Mouse (Mus musculus): ENCODE data around the gene Mettl23. TPM values are rescaled to one million over a fixed set of nuclear protein-coding genes. Genes with fewer than 3 reads are reported as not detected.

Mettl23 gene
- total RNA-seq (2014; rRNA removed) (28.9 and 32.2 TPM in 2 replicates), polyA plus RNA-seq (2015; fragmentation: Nextera tagmentation; extraction: Ambion mirVana) (47.4 and 48.4 TPM in 2 replicates)

DNA sequence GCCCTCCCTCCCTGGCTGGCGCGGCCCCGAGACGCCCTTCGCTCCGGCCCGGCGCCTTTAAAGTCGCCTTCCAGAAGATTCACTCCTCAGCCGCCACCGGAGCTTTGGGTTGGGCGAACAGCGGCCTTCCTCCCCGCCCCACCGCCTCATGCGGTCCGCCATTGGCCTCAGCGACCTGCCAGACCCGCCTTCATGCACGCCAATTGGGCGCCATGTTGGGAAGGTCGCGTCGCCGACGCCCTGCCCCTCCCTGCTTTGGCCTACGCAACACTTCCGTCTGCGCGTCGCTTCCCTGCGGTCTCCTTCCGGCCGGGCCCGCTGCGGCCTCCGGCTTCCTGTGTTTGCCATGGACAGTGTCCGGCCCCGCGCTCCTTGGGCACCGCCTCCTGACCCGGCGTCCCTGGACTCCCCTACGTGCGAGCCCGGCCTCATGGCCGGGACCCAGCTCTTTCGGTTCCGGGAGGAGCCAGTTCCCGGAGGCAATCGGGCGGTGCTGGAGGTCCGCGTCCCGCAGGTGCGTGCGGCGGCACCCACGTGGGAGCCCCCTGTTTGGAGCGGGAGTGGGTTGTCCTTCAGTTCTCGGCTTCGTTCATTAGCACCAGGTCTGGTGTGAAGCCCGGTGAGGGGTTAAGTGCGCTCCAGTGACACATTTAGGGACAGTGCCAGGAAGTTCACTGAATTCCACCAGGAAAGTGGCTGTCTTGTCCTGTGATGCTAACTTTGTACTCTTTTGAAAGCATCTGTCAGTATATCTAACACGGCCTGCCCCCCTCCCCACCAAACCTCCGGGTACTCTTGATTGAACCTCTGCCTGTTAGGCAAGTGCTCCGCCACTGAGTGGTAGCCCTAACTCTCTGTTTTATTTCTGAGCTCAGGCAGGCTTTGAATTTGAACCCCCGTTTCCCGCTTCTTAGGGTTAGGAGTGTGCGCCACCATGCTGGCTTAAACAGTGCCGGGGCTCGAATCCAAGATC is at the start of gene Mettl23, which contains the start of gene Jmjd6:
Mettl23 (plus strand) TSS at position 18 of the 973 bp plus-strand sequence.
Jmjd6 (minus strand) TSS at position 189 of the 973 bp plus-strand sequence.
- ATAC-seq (ENCODE audit: low FRiP score): peak; percentile 95
- H3K4me2 ChIP-seq (ENCODE audit: low read depth, low read length, poor library complexity, severe bottlenecking): peak within 1 kb of the TSS; percentile 84
- H3K27ac ChIP-seq (ENCODE audit: low read depth, low read length): peak within 1 kb of the TSS; percentile 95
- H3K27me3 ChIP-seq (ENCODE audit: insufficient read depth, low read length): no peaks in the 10 kb centered on the region
- peaks cover 24% of the 10 kb centered on the region for H3K36me3 ChIP-seq (ENCODE audit: insufficient read depth, low read length)
- DNase-seq (ENCODE audit: low spot score): peak; percentile 98
- peak within 1 kb of the TSS; percentile 86 for H3K4me3 ChIP-seq (ENCODE audit: low read depth, low read length)
- H3K9ac ChIP-seq (replicated peaks; ENCODE audit: low read length, poor library complexity, severe bottlenecking): peak within 1 kb of the TSS; percentile 81
- H3K9me3 ChIP-seq (ENCODE audit: low read length): no peaks in the 10 kb centered on the region
- WGBS: under 1% methylated on average over 68 of the region's 72 CpGs
- TF ChIP-seq CTCF (IDR thresholded peaks at IDR 0.05): no peak
- H3K4me1 ChIP-seq (ENCODE audit: insufficient read depth, low read length): peaks cover 3% of the 10 kb centered on the region; the same call in 1 of the 2 replicates

- ATAC-seq (ENCODE audit: low FRiP score): no peak
- TF ChIP-seq CTCF (IDR thresholded peaks at IDR 0.05): no peak
- no peak for DNase-seq (ENCODE audit: low spot score)
Observed at GRCm38 (mm10) chr11:116799364-116799763, 43.7 kb upstream of the Mettl23 start.

DNA sequence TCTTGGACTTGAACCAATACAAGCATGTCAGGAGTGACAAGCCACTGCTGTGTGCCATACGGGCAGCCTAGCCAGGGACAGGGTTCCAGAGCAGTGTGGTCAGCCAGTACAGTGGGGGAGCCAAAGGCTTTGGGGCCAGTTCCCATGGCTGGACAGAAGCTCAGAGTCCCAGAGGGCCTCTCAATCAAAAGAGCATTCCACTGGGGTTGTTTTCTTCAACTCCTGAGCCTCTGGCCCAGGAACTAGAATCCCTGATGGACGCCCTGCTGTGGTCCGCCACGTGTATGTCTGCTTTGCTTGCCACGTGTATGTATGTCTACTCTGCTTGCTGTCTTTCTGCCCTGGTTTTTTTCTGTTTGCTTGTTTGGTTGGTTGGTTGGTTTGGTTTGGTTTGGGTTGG is 42.0 kb upstream of the Mettl23 start:
- ATAC-seq (ENCODE audit: low FRiP score): no peak
- TF ChIP-seq CTCF (IDR thresholded peaks at IDR 0.05): no peak

More at GRCm38 (mm10) chr11:116799364-116799763, 43.7 kb upstream of the Mettl23 start:
- Histone ChIP-seq H3K27ac (ENCODE audit: low read depth, low read length) (no peak overlapping the region), H3K27me3 (ENCODE audit: insufficient read depth, low read length) (no peaks in the 10 kb centered on the region), H3K9ac (replicated peaks; ENCODE audit: low read length, poor library complexity, severe bottlenecking) (no peak overlapping the region), H3K4me3 (ENCODE audit: low read depth, low read length) (no peak overlapping the region), H3K36me3 (ENCODE audit: insufficient read depth, low read length) (no peaks in the 10 kb centered on the region), H3K4me1 (ENCODE audit: insufficient read depth, low read length) (no peaks in the 10 kb centered on the region), H3K4me2 (ENCODE audit: low read depth, low read length, poor library complexity, severe bottlenecking) (no peak overlapping the region), H3K9me3 (ENCODE audit: low read length) (no peaks in the 10 kb centered on the region)
- 87% methylated on average over 5 of the region's 5 CpGs for WGBS

DNA sequence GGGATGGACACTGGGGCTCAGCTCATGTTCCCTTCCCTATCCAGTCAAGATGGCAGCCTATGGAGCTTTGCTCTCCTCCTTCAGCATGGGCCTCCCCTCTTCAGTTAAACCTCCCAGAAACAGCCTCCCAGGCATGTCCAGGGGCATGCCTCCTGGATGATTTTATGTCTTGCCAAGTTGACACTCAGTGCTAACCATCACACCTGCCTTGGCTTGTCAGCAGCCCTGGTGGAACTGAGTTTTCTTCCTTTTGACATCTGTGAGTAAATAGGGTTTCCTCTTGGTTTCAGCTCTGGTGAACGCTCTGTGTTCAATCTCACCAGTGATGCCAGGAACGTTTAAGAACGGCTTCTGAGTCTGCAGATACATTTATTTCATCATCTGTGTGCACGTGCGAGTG is 40.4 kb upstream of the Mettl23 start:
- Histone ChIP-seq H3K9me3 (ENCODE audit: low read length) (no peaks in the 10 kb centered on the region), H3K9ac (replicated peaks; ENCODE audit: low read length, poor library complexity, severe bottlenecking) (no peak overlapping the region), H3K4me2 (ENCODE audit: low read depth, low read length, poor library complexity, severe bottlenecking) (no peak overlapping the region), H3K27me3 (ENCODE audit: insufficient read depth, low read length) (no peaks in the 10 kb centered on the region), H3K36me3 (ENCODE audit: insufficient read depth, low read length) (no peaks in the 10 kb centered on the region), H3K4me3 (ENCODE audit: low read depth, low read length) (no peak overlapping the region), H3K27ac (ENCODE audit: low read depth, low read length) (no peak overlapping the region), H3K4me1 (ENCODE audit: insufficient read depth, low read length) (no peaks in the 10 kb centered on the region)
- no peak for TF ChIP-seq CTCF (IDR thresholded peaks at IDR 0.05)
- no peak for DNase-seq (ENCODE audit: low spot score)
- ATAC-seq (ENCODE audit: low FRiP score): no peak
- 90% methylated on average over 5 of the region's 5 CpGs for WGBS

More for the DNA sequence above, 42.0 kb upstream of the Mettl23 start:
- no peak overlapping the region for H3K4me3 ChIP-seq (ENCODE audit: low read depth, low read length)
- WGBS: 65% methylated on average over 5 of the region's 5 CpGs
- no peaks in the 10 kb centered on the region for H3K27me3 ChIP-seq (ENCODE audit: insufficient read depth, low read length)
- DNase-seq (ENCODE audit: low spot score): no peak
- no peak overlapping the region for H3K27ac ChIP-seq (ENCODE audit: low read depth, low read length)
- H3K9me3 ChIP-seq (ENCODE audit: low read length): no peaks in the 10 kb centered on the region
- H3K9ac ChIP-seq (replicated peaks; ENCODE audit: low read length, poor library complexity, severe bottlenecking): no peak overlapping the region
- no peak overlapping the region for H3K4me2 ChIP-seq (ENCODE audit: low read depth, low read length, poor library complexity, severe bottlenecking)
- H3K36me3 ChIP-seq (ENCODE audit: insufficient read depth, low read length): no peaks in the 10 kb centered on the region
- H3K4me1 ChIP-seq (ENCODE audit: insufficient read depth, low read length): no peaks in the 10 kb centered on the region

DNA sequence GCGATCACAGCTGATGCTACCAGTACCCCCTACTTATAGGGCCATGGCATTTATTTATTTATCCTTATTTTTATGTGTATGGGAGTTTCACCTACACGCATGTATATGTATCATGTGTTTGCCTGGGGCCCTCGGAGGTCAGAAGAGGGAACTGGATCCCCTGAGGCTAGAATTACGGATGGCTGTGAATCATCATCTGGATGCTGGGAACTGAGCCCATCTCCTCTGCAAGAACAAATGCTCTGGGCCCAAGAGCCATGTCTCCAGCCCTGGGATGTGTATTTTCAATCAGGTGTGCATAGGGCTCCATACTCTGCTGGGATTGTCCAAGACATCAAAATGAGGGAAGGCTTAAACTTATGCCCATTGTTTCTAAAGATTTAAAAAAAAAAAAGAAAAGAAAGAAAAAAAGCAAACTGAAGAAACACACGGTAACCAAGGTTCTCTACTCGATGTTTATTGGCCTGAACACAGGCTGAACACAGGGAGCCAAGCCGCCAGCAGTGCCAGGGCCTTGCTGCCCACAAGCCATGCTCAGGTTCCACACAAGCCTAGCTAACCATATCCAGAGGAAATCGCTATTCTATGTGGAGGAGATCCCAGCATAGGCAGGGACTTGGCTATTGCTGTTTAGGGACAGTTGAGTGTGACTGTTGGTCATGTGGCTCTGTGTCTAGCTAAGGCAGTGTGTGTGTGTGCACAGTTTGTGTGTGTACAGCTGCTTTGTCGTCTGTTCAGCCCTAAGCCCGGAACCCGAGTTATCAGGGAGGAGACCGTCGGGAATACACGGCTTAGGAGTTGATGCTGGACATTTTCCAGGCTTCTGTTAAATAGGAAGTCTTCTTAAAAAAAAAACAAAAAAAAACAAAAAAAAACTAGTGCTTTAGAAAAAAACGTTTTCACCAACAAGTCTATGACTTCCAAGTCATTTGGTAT is 36.7 kb upstream of the Mettl23 start:
- no peak for DNase-seq (ENCODE audit: low spot score)
- Histone ChIP-seq H3K9me3 (ENCODE audit: low read length) (no peaks in the 10 kb centered on the region), H3K4me2 (ENCODE audit: low read depth, low read length, poor library complexity, severe bottlenecking) (no peak overlapping the region), H3K36me3 (ENCODE audit: insufficient read depth, low read length) (no peaks in the 10 kb centered on the region), H3K4me1 (ENCODE audit: insufficient read depth, low read length) (peaks cover 10% of the 10 kb centered on the region; the same call in 1 of the 2 replicates), H3K9ac (replicated peaks; ENCODE audit: low read length, poor library complexity, severe bottlenecking) (no peak overlapping the region), H3K4me3 (ENCODE audit: low read depth, low read length) (no peak overlapping the region), H3K27ac (ENCODE audit: low read depth, low read length) (no peak overlapping the region), H3K27me3 (ENCODE audit: insufficient read depth, low read length) (no peaks in the 10 kb centered on the region)
- ATAC-seq (ENCODE audit: low FRiP score): no peak
- WGBS: 71% methylated on average over 15 of the region's 15 CpGs
- TF ChIP-seq CTCF (IDR thresholded peaks at IDR 0.05): no peak

Measured in midbrain, postnatal 0 days (tissue).